Mouse (Mus musculus): ENCODE measurements around the gene Il1r2. TPM values are rescaled to one million over a fixed set of nuclear protein-coding genes. Genes with fewer than 3 reads are reported as not detected.

Il1r2 gene
- polyA plus RNA-seq, 1 experiment from 2014 or later: 2.2 TPM

GRCm38 (mm10) chr1:40174146-40174545, 100.3 kb downstream of the Il1r2 start:
- no peak overlapping the region for H3K4me3 ChIP-seq (ENCODE audit: low read length)
- H3K4me1 ChIP-seq (ENCODE audit: control insufficient read depth, insufficient read depth, low read length): no peaks in the 10 kb centered on the region
- H3K27me3 ChIP-seq (ENCODE audit: control insufficient read depth, insufficient read depth, low read length): no peaks in the 10 kb centered on the region
- no peak overlapping the region for H3K27ac ChIP-seq (ENCODE audit: low read length)
- H3K9ac ChIP-seq (ENCODE audit: low read length): no peak overlapping the region
- WGBS: 57% methylated on average over 3 of the region's 3 CpGs
- H3K9me3 ChIP-seq (replicated peaks; ENCODE audit: control insufficient read depth, low read length): peaks cover 3% of the 10 kb centered on the region; the same call in 1 of the 2 replicates
- H3K4me2 ChIP-seq (ENCODE audit: low read depth, low read length): no peak overlapping the region
- no peak for ATAC-seq (replicated peaks; ENCODE audit: extremely low read depth, insufficient read depth, low FRiP score)
- H3K36me3 ChIP-seq (ENCODE audit: control insufficient read depth, insufficient read depth): no peaks in the 10 kb centered on the region

Other genes with a start within 250 kb of the Il1r2 start
- 14.7 and 23.8 TPM in 2 replicates for gene Map4k4, start 173.2 kb upstream of the Il1r2 start, polyA plus RNA-seq (2015; fragmentation: Nextera tagmentation; extraction: Ambion mirVana)
- gene Il1r1, start 151.0 kb downstream of the Il1r2 start, polyA plus RNA-seq (2015; fragmentation: Nextera tagmentation; extraction: Ambion mirVana): 7.8 and 8.1 TPM in 2 replicates